Mouse (Mus musculus) bone marrow, adult 2 months (tissue): ENCODE measurements at regions not wholly inside any gene's neighbourhood (a gene's known extent, or its start where the extent isn't known, plus 50 kb on each side); places are given as distances from the start of the nearest gene placed in this dataset.

Source experiments
- H3K27ac ChIP-seq: fragments of 200-500 bp; 2 replicates; pipeline ENCODE4 v1.5.1; 2012; ENCODE audit warnings: low read depth, mild to moderate bottlenecking, control low read depth, inconsistent platforms, low read length; ENCODE audit not compliant: control insufficient read depth, poor library complexity, insufficient read depth
- H3K4me1 ChIP-seq: fragments of 200-500 bp; 2 replicates; pipeline ENCODE4 v1.6.1; 2011; ENCODE audit warnings: low read length; ENCODE audit not compliant: control insufficient read depth, insufficient read depth
- H3K4me3 ChIP-seq: fragments of 200-500 bp; replicated peaks from 2 replicates; pipeline ENCODE3; 2011; ENCODE audit warnings: mild to moderate bottlenecking, low read depth, low read length, control low read depth; ENCODE audit not compliant: control insufficient read depth
- CTCF ChIP-seq: fragments of 200-500 bp; IDR thresholded peaks from 2 replicates; pipeline ENCODE4 v1.5.1; 2011; ENCODE audit warnings: low read length, control low read depth; ENCODE audit not compliant: control insufficient read depth, insufficient read depth
- POLR2A ChIP-seq: fragments of 200-500 bp; IDR thresholded peaks from 2 replicates; pipeline ENCODE4 v1.6.1; 2011; ENCODE audit warnings: low read depth, mild to moderate bottlenecking, control low read depth, low read length, borderline replicate concordance; ENCODE audit not compliant: control insufficient read depth
- WGBS: fragments of 180-500 bp; shearing (Covaris S2); methylation state at CpG from one replicate; pipeline ENCODE4 v1.1.7; 2018; 5-methylcytosine and 5-hydroxymethylcytosine counted together

GRCm38 (mm10) chr6:99890805-99891204 is 164.6 kb upstream of the Prok2 start:
- TF ChIP-seq POLR2A (no peak), CTCF (no peak)
- H3K4me1 ChIP-seq: no peaks in the 10 kb centered on the region
- H3K4me3 ChIP-seq: no peak overlapping the region
- no peak overlapping the region for H3K27ac ChIP-seq
- WGBS: 74% methylated on average over 5 of the region's 5 CpGs

GRCm38 (mm10) chr6:99889055-99889454 is 162.9 kb upstream of the Prok2 start:
- no peak overlapping the region for H3K4me3 ChIP-seq
- no peak overlapping the region for H3K27ac ChIP-seq
- TF ChIP-seq POLR2A (no peak), CTCF (no peak)
- H3K4me1 ChIP-seq: no peaks in the 10 kb centered on the region
- WGBS: 68% methylated on average over 9 of the region's 9 CpGs

GRCm38 (mm10) chr6:99887904-99888303 is 161.7 kb upstream of the Prok2 start:
- H3K27ac ChIP-seq: no peak overlapping the region
- no peak overlapping the region for H3K4me3 ChIP-seq
- TF ChIP-seq CTCF (no peak), POLR2A (no peak)
- H3K4me1 ChIP-seq: no peaks in the 10 kb centered on the region
- 62% methylated on average over 8 of the region's 8 CpGs for WGBS

GRCm38 (mm10) chr6:99884755-99885154 is 158.6 kb upstream of the Prok2 start:
- H3K4me1 ChIP-seq: no peaks in the 10 kb centered on the region
- no peak overlapping the region for H3K4me3 ChIP-seq
- H3K27ac ChIP-seq: no peak overlapping the region
- 16% methylated on average over 7 of the region's 7 CpGs for WGBS
- TF ChIP-seq CTCF (no peak), POLR2A (no peak)

GRCm38 (mm10) chr6:99884054-99884453 is 157.9 kb upstream of the Prok2 start:
- Histone ChIP-seq H3K4me3 (no peak overlapping the region), H3K27ac (no peak overlapping the region), H3K4me1 (no peaks in the 10 kb centered on the region)
- TF ChIP-seq POLR2A (no peak), CTCF (no peak)
- 55% methylated on average over 3 of the region's 3 CpGs for WGBS

GRCm38 (mm10) chr6:99881606-99882005 is 155.4 kb upstream of the Prok2 start:
- Histone ChIP-seq H3K27ac (no peak overlapping the region), H3K4me3 (no peak overlapping the region), H3K4me1 (no peaks in the 10 kb centered on the region)
- 70% methylated on average over 4 of the region's 4 CpGs for WGBS
- TF ChIP-seq CTCF: no peak

GRCm38 (mm10) chr6:99874852-99875251 is 148.7 kb upstream of the Prok2 start:
- 85% methylated on average over 4 of the region's 4 CpGs for WGBS
- no peak overlapping the region for H3K4me3 ChIP-seq
- no peaks in the 10 kb centered on the region for H3K4me1 ChIP-seq
- H3K27ac ChIP-seq: no peak overlapping the region
- TF ChIP-seq CTCF (no peak), POLR2A (no peak)

GRCm38 (mm10) chr6:99874029-99874428 is 147.8 kb upstream of the Prok2 start:
- no peak for TF ChIP-seq CTCF
- TF ChIP-seq POLR2A: no peak
- no peak overlapping the region for H3K27ac ChIP-seq
- no peak overlapping the region for H3K4me3 ChIP-seq
- H3K4me1 ChIP-seq: no peaks in the 10 kb centered on the region
- 11% methylated on average over 4 of the region's 4 CpGs for WGBS

GRCm38 (mm10) chr6:99866061-99866460 is 139.9 kb upstream of the Prok2 start:
- H3K4me1 ChIP-seq: no peaks in the 10 kb centered on the region
- no peak for TF ChIP-seq CTCF
- TF ChIP-seq POLR2A: no peak
- WGBS: 73% methylated on average over 9 of the region's 9 CpGs

GRCm38 (mm10) chr6:99864949-99865348 is 138.8 kb upstream of the Prok2 start:
- Histone ChIP-seq H3K4me3 (no peak overlapping the region), H3K4me1 (no peaks in the 10 kb centered on the region), H3K27ac (no peak overlapping the region)
- 56% methylated on average over 3 of the region's 3 CpGs for WGBS
- TF ChIP-seq CTCF (no peak), POLR2A (no peak)

More at GRCm38 (mm10) chr6:99866061-99866460, 139.9 kb upstream of the Prok2 start:
- Histone ChIP-seq H3K27ac (no peak overlapping the region), H3K4me3 (no peak overlapping the region)
